Comparison of ENCODE assay signal across 13 mouse cellular contexts in the genomic region with DNA sequence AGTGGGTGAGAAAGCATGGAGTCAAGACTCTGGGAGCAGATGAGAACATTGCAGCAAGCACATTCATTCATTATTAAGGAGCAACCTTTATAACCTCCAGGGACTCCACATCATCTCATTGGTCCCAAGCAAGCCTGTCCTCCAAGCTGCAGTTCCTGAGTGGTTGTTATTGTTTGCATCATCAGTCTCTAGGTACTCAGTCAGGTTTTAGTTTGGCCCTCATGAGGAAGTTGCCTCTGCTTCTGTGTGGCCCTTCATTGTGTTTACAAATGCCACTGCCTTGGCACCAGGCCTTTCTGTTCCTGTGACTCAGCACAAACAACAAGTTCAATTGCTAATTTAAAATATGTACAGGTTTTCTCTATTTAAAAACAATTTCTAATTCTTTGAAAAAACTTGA.
"Had no signal": no experiment of that assay in that cellular context is flagged by ENCODE, and none has a peak within 500 bp of the region (broad histone marks: within the 10 kb centered on the region; RNA-seq: fewer than 3 reads in every experiment).

No protein-coding gene starts in this region.

- H3K4me3 ChIP-seq: limb, embryonic 12.5 days; lung, embryonic 15.5 days; midbrain, embryonic 13.5 days; neural tube, embryonic 15.5 days; stomach, embryonic 15.5 days had no signal

- H3K27ac ChIP-seq: limb, embryonic 12.5 days; liver, embryonic 14.5 days; lung, embryonic 15.5 days; midbrain, embryonic 13.5 days; neural tube, embryonic 15.5 days; stomach, embryonic 15.5 days had no signal

- H3K36me3 ChIP-seq: limb, embryonic 12.5 days; lung, embryonic 15.5 days; midbrain, embryonic 13.5 days; neural tube, embryonic 15.5 days; stomach, embryonic 15.5 days had no signal

- H3K4me2 ChIP-seq: limb, embryonic 12.5 days; lung, embryonic 15.5 days; midbrain, embryonic 13.5 days; neural tube, embryonic 15.5 days; stomach, embryonic 15.5 days had no signal

- H3K9me3 ChIP-seq: limb, embryonic 12.5 days; lung, embryonic 15.5 days; midbrain, embryonic 13.5 days; neural tube, embryonic 15.5 days; stomach, embryonic 15.5 days had no signal

- H3K27me3 ChIP-seq: limb, embryonic 12.5 days; lung, embryonic 15.5 days; midbrain, embryonic 13.5 days; neural tube, embryonic 15.5 days; stomach, embryonic 15.5 days had no signal

- ATAC-seq: intestine, postnatal 0 days; midbrain, embryonic 13.5 days had no signal

- H3K4me1 ChIP-seq: limb, embryonic 12.5 days; lung, embryonic 15.5 days; midbrain, embryonic 13.5 days; neural tube, embryonic 15.5 days; stomach, embryonic 15.5 days had no signal

- DNase-seq: kidney, adult 8-10 months; kidney, postnatal 25 days; layer of hippocampus, postnatal 36 days; liver; right cerebral cortex, postnatal 14 days; thymus, postnatal 36 days had no signal

- H3K9ac ChIP-seq: limb, embryonic 12.5 days; liver, embryonic 14.5 days; lung, embryonic 15.5 days; midbrain, embryonic 13.5 days; neural tube, embryonic 15.5 days; stomach, embryonic 15.5 days had no signal
